Mouse (Mus musculus) cerebellum, adult 2 months (tissue): Measurements from ENCODE around the gene Foxf1.

Experiments used
- CTCF ChIP-seq: fragments of 200-500 bp; IDR thresholded peaks from 2 replicates; pipeline ENCODE4 v1.5.1; 2011; ENCODE audit warnings: low read depth, mild to moderate bottlenecking, control low read depth, low read length, moderate library complexity, borderline replicate concordance; ENCODE audit not compliant: insufficient read depth
- POLR2A ChIP-seq: fragments of 200-500 bp; IDR thresholded peaks from 2 replicates; pipeline ENCODE4 v1.6.1; 2011; ENCODE audit warnings: low read length, control low read depth, borderline replicate concordance; ENCODE audit not compliant: insufficient read depth

DNA sequence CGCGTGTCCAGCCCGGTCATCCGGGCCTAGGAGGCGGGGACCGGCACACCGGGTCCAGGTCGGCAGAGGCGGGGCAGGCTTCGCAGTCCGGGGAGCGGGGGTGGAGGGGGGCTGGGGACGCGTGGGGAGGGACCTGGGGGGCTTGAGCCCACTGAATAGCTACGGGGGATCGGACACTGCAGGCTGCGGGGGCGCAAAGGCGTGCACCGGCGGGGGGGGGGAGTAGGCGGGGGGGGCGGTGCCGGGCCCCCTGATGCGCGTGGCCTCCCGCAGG, 313 bp upstream of the Foxf1 start:
- no peak for TF ChIP-seq POLR2A
- TF ChIP-seq CTCF = no peak
